Mouse (Mus musculus) bone marrow, adult 2 months (tissue): ENCODE data around the gene Bcl7b. TPM values are rescaled to one million over a fixed set of nuclear protein-coding genes. Genes with fewer than 3 reads are reported as not detected.
"Not testable (repeated sequence)": the region's sequence is repeated elsewhere in the genome, so short reads cannot be mapped to it uniquely, and the experiment has no call there.

Experiments
- H3K27ac ChIP-seq: fragments of 200-500 bp; 2 replicates; pipeline ENCODE4 v1.5.1; 2012; ENCODE audit warnings: low read depth, mild to moderate bottlenecking, control low read depth, inconsistent platforms, low read length; ENCODE audit not compliant: control insufficient read depth, poor library complexity, insufficient read depth
- H3K4me1 ChIP-seq: fragments of 200-500 bp; 2 replicates; pipeline ENCODE4 v1.6.1; 2011; ENCODE audit warnings: low read length; ENCODE audit not compliant: control insufficient read depth, insufficient read depth
- H3K4me3 ChIP-seq: fragments of 200-500 bp; replicated peaks from 2 replicates; pipeline ENCODE3; 2011; ENCODE audit warnings: mild to moderate bottlenecking, low read depth, low read length, control low read depth; ENCODE audit not compliant: control insufficient read depth
- CTCF ChIP-seq: fragments of 200-500 bp; IDR thresholded peaks from 2 replicates; pipeline ENCODE4 v1.5.1; 2011; ENCODE audit warnings: low read length, control low read depth; ENCODE audit not compliant: control insufficient read depth, insufficient read depth
- POLR2A ChIP-seq: fragments of 200-500 bp; IDR thresholded peaks from 2 replicates; pipeline ENCODE4 v1.6.1; 2011; ENCODE audit warnings: low read depth, mild to moderate bottlenecking, control low read depth, low read length, borderline replicate concordance; ENCODE audit not compliant: control insufficient read depth
- WGBS: fragments of 180-500 bp; shearing (Covaris S2); methylation state at CpG from one replicate; pipeline ENCODE4 v1.1.7; 2018; 5-methylcytosine and 5-hydroxymethylcytosine counted together
- polyA plus RNA-seq: library from polyadenylated mRNA; stranded (reverse); fragments of >200 nt; gene quantifications from 2 replicates; pipeline ENCODE4 v1.2.4, GENCODE M21; 2011; ENCODE audit warnings: low replicate concordance; ENCODE audit not compliant: missing spikeins, insufficient read depth, insufficient read length

Bcl7b gene
- polyA plus RNA-seq, 1 experiment, result 40.7 TPM

DNA sequence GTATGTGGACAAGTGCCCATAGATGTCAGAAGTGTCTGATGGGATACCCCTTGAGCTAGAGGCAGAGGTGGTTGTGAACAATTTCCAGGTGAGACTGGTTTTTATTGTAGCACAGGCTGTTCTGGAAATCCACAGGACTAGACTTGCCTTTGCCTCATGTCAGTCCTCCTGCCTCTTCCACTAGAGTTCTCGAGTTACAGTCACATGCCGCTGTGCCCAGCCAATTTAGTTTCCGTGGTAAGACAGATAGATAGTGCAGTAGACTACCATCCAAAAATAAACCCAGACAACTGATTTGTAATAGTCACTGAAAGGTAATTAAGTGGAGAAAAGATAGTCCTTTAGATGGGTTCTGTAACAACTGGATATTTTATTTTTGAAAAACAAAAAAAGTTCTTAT lies 34.7 kb downstream of the Bcl7b start:
- Histone ChIP-seq H3K27ac (no peak overlapping the region), H3K4me3 (no peak overlapping the region), H3K4me1 (no peaks in the 10 kb centered on the region)
- 77% methylated on average over 3 of the region's 3 CpGs for WGBS
- TF ChIP-seq POLR2A, result no peak
- no peak for TF ChIP-seq CTCF

DNA sequence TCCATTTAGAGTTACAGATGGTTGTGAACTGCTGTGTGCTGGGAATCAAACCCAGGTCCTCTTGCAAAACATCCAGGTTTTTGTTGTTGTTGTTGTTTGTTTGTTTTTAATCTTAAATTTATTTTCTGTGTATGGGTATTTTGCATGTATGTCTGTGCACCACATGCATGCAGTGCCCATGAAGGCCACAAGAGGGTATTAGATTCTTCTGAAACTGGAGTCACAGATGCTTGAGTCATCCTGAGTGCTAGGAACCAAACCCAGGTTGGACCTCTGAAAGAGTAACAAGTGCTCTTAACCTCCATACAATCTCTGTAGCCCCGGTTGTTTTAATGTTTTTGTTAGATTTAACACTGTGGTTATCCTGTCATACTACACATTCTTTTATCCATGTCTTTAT lies 40.1 kb downstream of the Bcl7b start:
- WGBS, result 98% methylated on average over 1 of the region's 1 CpGs
- H3K27ac ChIP-seq, result no peak overlapping the region
- no peak overlapping the region for H3K4me3 ChIP-seq
- TF ChIP-seq POLR2A, result no peak
- TF ChIP-seq CTCF, result no peak
- no peaks in the 10 kb centered on the region for H3K4me1 ChIP-seq

DNA sequence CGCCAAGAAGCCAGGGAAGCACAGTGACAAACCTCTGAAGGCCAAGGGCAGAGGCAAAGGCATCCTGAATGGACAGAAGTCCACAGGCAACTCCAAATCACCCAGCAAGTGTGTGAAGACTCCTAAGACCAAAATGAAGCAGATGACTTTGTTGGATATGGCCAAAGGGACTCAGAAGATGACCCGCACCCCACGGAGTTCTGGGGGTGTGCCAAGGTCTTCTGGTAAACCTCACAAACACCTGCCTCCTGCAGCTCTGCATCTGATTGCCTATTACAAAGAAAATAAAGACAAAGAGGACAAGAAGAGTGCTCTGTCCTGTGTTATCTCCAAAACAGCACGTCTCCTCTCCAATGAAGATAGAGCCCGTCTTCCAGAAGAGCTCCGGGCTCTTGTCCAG lies 48.8 kb downstream of the Bcl7b start:
- no peak for TF ChIP-seq CTCF
- TF ChIP-seq POLR2A, result no peak
- Histone ChIP-seq H3K4me3 (no peak overlapping the region), H3K27ac (no peak overlapping the region), H3K4me1 (no peaks in the 10 kb centered on the region)
- WGBS, result 88% methylated on average over 6 of the region's 6 CpGs

DNA sequence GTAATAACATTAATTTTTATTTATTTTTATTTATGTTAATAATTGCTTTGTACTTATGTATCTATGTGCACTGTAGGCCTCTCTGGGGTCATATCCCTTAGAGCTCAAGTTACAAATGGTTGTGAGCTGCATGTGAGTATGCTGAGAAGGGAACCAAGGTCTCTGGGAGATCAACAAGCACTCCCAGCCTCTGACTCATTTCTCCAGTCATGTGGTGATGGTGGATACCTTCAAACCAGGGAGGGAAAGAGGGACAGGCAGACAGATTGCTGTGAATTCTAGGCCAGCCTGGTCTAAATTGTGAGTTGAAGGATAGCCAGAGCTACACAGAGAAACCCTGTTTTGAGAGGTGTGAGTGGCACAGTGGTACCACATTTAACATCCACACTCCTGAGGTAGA lies 52.9 kb downstream of the Bcl7b start:
- TF ChIP-seq POLR2A (no peak), CTCF (no peak)
- H3K4me3 ChIP-seq, result no peak overlapping the region
- H3K4me1 ChIP-seq, result no peaks in the 10 kb centered on the region
- no peak overlapping the region for H3K27ac ChIP-seq

DNA sequence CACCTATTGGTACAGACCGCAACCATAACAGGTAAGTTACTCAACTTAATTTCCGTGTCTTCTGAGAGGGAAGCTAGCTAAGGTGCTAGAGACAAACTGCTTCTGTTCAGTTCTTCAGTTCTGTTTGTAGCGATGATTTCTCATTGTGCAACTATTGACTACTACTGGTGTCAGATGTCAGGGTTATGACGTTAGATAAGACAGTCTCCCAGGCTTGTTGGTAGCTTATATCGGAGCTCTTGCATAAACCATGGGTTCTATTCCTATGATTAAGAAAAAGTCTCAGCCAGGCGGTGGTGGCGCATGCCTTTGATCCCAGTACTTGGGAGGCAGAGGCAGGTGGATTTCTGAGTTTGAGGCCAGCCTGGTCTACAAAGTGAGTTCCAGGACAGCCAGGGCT lies 54.0 kb downstream of the Bcl7b start:
- Histone ChIP-seq H3K27ac (no peak overlapping the region), H3K4me1 (no peaks in the 10 kb centered on the region), H3K4me3 (no peak overlapping the region)
- 86% methylated on average over 7 of the region's 7 CpGs for WGBS
- TF ChIP-seq POLR2A (no peak), CTCF (no peak)

DNA sequence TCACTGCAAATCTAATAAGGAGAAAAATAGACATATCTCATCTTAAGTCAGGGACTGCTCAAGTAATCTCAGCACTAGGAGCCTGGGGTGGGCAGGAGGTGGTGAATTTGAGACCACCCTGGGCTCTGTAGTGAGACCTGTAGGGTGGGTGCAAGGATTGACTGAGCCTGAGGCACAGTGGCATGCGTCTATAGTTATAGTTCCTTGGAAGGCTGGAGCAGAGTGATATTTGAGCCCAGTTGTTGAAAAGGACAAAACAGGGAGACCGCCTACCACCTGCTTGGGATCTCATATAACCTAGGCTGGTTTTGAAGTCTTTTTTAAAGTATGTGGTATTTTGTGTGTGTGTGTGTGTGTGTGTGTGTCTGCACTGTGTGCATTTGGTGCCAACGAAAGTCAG lies 56.1 kb downstream of the Bcl7b start:
- no peak overlapping the region for H3K4me3 ChIP-seq
- TF ChIP-seq POLR2A (no peak), CTCF (no peak)
- H3K27ac ChIP-seq, result no peak overlapping the region
- WGBS, result 91% methylated on average over 3 of the region's 3 CpGs
- no peaks in the 10 kb centered on the region for H3K4me1 ChIP-seq

DNA sequence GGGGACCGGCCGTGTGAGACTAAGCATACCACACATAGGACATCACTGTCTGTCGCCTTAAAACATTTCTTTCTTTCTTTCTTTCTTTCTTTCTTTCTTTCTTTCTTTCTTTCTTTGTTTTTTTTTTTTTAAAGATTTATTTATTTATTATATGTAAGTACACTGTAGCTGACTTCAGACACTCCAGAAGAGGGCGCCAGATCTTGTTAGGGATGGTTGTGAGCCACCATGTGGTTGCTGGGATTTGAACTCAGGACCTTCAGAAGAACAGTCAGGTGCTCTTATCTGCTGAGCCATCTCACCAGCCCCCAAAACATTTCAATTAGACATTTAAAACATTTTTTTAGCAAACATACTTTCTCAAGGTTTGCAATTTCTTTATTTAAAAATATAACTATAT lies 57.8 kb downstream of the Bcl7b start:
- not testable (repeated sequence) for H3K4me1 ChIP-seq, H3K27ac ChIP-seq, H3K4me3 ChIP-seq
- 95% methylated on average over 4 of the region's 4 CpGs for WGBS

DNA sequence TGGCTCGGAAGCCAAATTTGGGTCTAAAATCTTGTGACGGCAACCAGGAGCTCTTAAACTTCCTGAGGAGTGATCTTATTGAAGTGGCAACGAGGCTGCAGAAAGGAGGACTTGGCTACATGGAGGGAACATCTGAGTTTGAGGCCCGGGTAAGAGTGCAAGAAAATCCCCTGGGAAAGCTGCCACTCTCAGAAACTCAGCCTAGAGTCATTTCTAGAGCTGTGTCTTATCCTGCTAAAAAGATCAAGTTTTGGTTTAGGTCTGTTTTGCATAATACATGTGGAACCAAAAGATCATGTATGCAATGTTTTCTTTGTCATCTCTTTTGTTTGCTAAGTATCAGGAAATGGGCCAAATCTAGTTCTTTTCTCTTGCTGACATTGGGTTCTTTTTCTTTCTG lies 62.1 kb downstream of the Bcl7b start:
- no peak overlapping the region for H3K27ac ChIP-seq
- WGBS, result 93% methylated on average over 4 of the region's 4 CpGs
- H3K4me3 ChIP-seq, result no peak overlapping the region
- TF ChIP-seq CTCF, result no peak
- TF ChIP-seq POLR2A, result no peak
- no peaks in the 10 kb centered on the region for H3K4me1 ChIP-seq

Other genes with a start within 250 kb of the Bcl7b start
- gene Mettl27, start 235.9 kb upstream of the Bcl7b start, polyA plus RNA-seq, result 9.9 and 11.4 TPM in 2 replicates
- gene Cldn4, start 221.3 kb upstream of the Bcl7b start, polyA plus RNA-seq, result 11.1 TPM in 1 of 2 replicates, not detected in the other
- gene Cldn3, start 182.1 kb upstream of the Bcl7b start, polyA plus RNA-seq, result not detected in 2 replicates
- gene Abhd11, start 159.1 kb upstream of the Bcl7b start, polyA plus RNA-seq, result 27.7 and 39.7 TPM in 2 replicates
- gene Stx1a, start 144.8 kb upstream of the Bcl7b start, polyA plus RNA-seq, result 2.0 and 2.9 TPM in 2 replicates
- gene Dnajc30, start 104.1 kb upstream of the Bcl7b start, polyA plus RNA-seq, result 16.0 and 18.8 TPM in 2 replicates
- 34.4 and 44.1 TPM in 2 replicates for gene Bud23, start 103.3 kb upstream of the Bcl7b start, polyA plus RNA-seq
- gene Vps37d, start 90.0 kb upstream of the Bcl7b start, polyA plus RNA-seq, result 1.3 and 1.6 TPM in 2 replicates
- gene Mlxipl, start 78.4 kb upstream of the Bcl7b start, polyA plus RNA-seq, result 4.1 and 4.6 TPM in 2 replicates
- 3.5 and 7.8 TPM in 2 replicates for gene Tbl2, start 18.6 kb upstream of the Bcl7b start, polyA plus RNA-seq
- 69.6 and 92.7 TPM in 2 replicates for gene Baz1b, start 19.0 kb downstream of the Bcl7b start, polyA plus RNA-seq
- 2.0 TPM in 1 of 2 replicates, not detected in the other for gene Fzd9, start 82.9 kb downstream of the Bcl7b start, polyA plus RNA-seq
- not detected in 2 replicates for gene Fkbp6, start 181.8 kb downstream of the Bcl7b start, polyA plus RNA-seq
- not detected in 2 replicates for gene Trim50, start 185.0 kb downstream of the Bcl7b start, polyA plus RNA-seq
- gene Nsun5, start 201.7 kb downstream of the Bcl7b start, polyA plus RNA-seq, result 5.7 and 12.8 TPM in 2 replicates
- 10.0 and 15.8 TPM in 2 replicates for gene Pom121, start 226.3 kb downstream of the Bcl7b start, polyA plus RNA-seq